Mouse (Mus musculus): ENCODE data around the gene Magoh. TPM values are rescaled to one million over a fixed set of nuclear protein-coding genes. Genes with fewer than 3 reads are reported as not detected.

Magoh gene
- 76.0 TPM for polyA plus RNA-seq (2014; fragmentation: Illumina TruSeq; extraction: RNeasy Lipid Tissue Mini Kit (QIAGEN cat#74804); ENCODE audit: low read depth, low replicate concordance)

GRCm38 (mm10) chr4:107879254-107880050 is at the start of gene Magoh:
TSS of gene Magoh (plus strand) at chr4:107879755.

DNA sequence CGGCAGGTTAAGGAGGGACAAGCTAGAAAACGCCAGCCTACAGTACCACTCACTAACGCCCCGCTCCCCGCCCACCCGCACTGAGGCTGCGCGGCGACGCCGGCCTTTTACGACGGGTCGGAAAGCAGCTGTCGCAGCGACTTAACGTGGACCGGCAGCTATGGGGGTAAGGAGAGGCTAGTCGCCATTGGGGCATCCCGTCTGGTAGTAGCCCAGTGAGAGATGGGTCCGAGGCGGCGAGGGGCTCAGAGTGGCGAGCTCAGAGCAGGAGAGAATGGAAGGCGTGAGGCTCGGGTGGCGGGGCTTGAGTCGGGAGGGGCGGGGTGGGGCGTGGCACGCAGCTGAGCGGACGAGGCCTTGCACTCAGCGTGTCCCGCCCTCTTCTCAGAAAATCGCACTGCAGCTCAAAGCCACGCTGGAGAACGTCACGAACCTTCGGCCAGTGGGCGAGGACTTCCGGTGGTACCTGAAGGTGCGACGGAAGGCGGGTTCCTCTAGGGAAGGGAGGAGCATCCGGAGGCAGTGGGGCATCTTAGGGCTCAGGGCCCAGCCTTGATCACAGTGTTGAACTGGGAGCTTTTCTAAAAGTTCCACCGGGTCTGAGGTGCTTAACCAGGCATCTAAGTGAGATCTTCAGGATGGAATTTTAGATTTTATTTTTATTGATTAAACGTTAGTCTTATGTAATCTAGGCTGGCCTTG is 10.3 kb downstream of the Magoh start, which contains the start of gene 0610037L13Rik:
Gene 0610037L13Rik (plus strand): TSS at position 83 of the 702 bp plus-strand sequence.

DNA sequence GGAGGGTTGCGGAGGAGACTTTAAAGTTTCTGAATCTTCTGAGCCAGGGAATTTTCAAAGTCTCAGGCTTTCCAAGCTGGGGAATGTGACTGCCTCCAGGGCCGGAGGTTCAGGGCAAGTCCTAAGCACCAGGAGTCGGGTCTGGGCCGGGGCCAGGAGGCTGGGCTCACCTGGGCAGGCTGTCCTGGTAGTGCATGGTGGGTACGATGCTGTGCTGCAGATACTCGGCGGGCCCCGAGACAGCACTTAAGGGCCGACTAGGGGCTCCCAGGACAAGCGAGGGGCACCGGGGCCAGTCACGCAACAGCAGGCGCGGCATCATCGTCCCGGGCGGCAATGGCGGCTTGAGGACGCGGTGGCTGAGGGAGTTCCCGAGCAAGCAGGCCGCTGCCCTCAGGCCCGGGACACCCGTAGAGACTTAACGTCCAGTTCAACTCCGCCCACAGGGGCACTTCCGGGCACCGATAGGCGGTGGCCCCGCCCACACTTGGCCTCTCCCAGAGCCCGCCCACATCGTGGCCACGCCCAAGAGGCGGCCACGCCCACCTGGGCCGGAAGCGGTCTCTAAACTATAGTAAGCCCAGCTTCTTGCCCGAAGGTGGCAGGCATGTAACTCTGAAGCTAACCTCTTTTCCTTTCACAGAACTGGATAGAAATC is 43.7 kb downstream of the Magoh start, which contains the start of gene Cpt2:
Gene Cpt2 (minus strand): TSS at position 466 of the 658 bp plus-strand sequence.

Other genes starting within 250 kb of the Magoh start
- 17.3 TPM for gene Dmrtb1, start 195.5 kb upstream of the Magoh start, polyA plus RNA-seq (2014; fragmentation: Illumina TruSeq; extraction: RNeasy Lipid Tissue Mini Kit (QIAGEN cat#74804); ENCODE audit: low read depth, low replicate concordance)
- gene Lrp8, start 77.5 kb upstream of the Magoh start, polyA plus RNA-seq (2014; fragmentation: Illumina TruSeq; extraction: RNeasy Lipid Tissue Mini Kit (QIAGEN cat#74804); ENCODE audit: low read depth, low replicate concordance), result 4.9 TPM
- 78.1 TPM for gene 0610037L13Rik, start 10.1 kb downstream of the Magoh start, polyA plus RNA-seq (2014; fragmentation: Illumina TruSeq; extraction: RNeasy Lipid Tissue Mini Kit (QIAGEN cat#74804); ENCODE audit: low read depth, low replicate concordance)
- gene Cpt2, start 43.9 kb downstream of the Magoh start, polyA plus RNA-seq (2014; fragmentation: Illumina TruSeq; extraction: RNeasy Lipid Tissue Mini Kit (QIAGEN cat#74804); ENCODE audit: low read depth, low replicate concordance), result 54.8 TPM
- gene Slc1a7, start 88.6 kb downstream of the Magoh start, polyA plus RNA-seq (2014; fragmentation: Illumina TruSeq; extraction: RNeasy Lipid Tissue Mini Kit (QIAGEN cat#74804); ENCODE audit: low read depth, low replicate concordance), result 0.12 TPM
- 66.3 TPM for gene Podn, start 216.7 kb downstream of the Magoh start, polyA plus RNA-seq (2014; fragmentation: Illumina TruSeq; extraction: RNeasy Lipid Tissue Mini Kit (QIAGEN cat#74804); ENCODE audit: low read depth, low replicate concordance)